Comparison of ENCODE assay signal across 8 mouse cellular contexts in the genomic region with DNA sequence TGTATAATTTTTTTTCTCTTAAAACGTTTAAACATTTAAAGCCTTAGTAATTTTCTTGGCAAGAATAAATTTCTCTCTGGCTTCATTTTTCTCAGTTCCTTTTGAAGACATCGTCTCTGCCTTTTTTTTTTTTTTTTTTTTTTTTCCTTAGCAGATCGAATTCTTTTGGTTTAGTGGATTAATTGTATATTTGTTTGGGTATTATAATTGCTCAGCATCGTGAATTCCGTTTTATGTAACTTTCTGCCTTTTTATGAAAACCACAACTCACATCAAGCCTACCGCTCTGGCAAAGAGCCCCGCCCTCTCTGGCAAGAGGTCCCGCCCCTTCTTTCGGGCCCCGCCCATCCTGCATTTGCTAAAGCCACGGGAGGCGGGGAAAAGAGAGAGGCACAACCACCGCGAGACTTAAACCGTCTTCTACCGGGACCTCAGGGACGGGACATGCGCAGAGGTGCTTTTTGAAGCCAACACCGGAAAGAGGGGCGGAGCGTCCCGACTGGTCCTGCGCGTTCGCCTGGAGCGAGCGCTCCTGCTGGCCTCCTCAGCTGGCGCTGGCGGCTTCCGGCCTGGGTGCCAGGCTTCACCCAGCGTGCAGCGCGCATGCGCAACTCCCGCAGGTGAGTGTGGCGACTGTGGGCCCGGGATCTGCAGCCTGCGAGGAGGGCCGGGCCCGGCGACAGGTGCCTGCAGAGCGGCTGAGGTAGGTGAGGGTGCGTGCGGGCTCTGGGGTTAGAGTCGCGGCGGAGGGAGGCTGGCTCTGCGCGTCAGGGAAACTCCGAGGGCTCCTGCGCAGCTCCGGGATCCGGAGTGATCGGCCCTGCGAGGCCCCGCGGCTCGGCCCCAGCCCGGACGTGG. TPM values are rescaled to one million over a fixed set of nuclear protein-coding genes. Genes with fewer than 3 reads are reported as not detected.
DNase-seq lines count a peak whose midpoint lies in the region; ATAC-seq and TF ChIP-seq lines count a peak whose summit lies in the region.

A gene (plus strand): TSS at position 544 of the 858 bp plus-strand sequence.

- no peaks in the 10 kb centered on the region for H3K27me3 ChIP-seq in G1E (ENCODE audit: insufficient read depth, low read length)
- no peaks in the 10 kb centered on the region for H3K27me3 ChIP-seq in forebrain, embryonic 16.5 days (replicated peaks; ENCODE audit: control insufficient read depth, insufficient read depth, low read length)
- H3K27me3 ChIP-seq in lung, embryonic 14.5 days (ENCODE audit: insufficient read depth, low read length): no peaks in the 10 kb centered on the region
- H3K27me3 ChIP-seq in thymus, adult 2 months (ENCODE audit: control insufficient read depth, insufficient read depth, low read length): no peaks in the 10 kb centered on the region

- peak within 1 kb of the TSS; percentile 91 for H3K9ac ChIP-seq in forebrain, embryonic 16.5 days (replicated peaks; ENCODE audit: low read depth, low read length)
- peak within 1 kb of the TSS; percentile 86 for H3K9ac ChIP-seq in lung, embryonic 14.5 days

- no peak for TF ChIP-seq CTCF in G1E (IDR thresholded peaks at IDR 0.05; ENCODE audit: low read depth, low read length)
- TF ChIP-seq CTCF in layer of hippocampus, adult 2 months (conservative IDR thresholded peaks at IDR 0.05): peak; percentile 63
- peak; percentile 43 for TF ChIP-seq CTCF in lung, embryonic 14.5 days (IDR thresholded peaks at IDR 0.05; ENCODE audit: low read depth)
- TF ChIP-seq CTCF in olfactory bulb, adult 2 months (IDR thresholded peaks at IDR 0.05; ENCODE audit: insufficient read depth, low read depth, low read length): no peak
- peak; percentile 66 for TF ChIP-seq CTCF in thymus, adult 2 months (IDR thresholded peaks at IDR 0.05; ENCODE audit: borderline replicate concordance, control insufficient read depth, extremely low read depth, insufficient read depth, low read length, poor library complexity)

- H3K27ac ChIP-seq in forebrain, embryonic 16.5 days (ENCODE audit: low read length): peak within 1 kb of the TSS; percentile 75
- H3K27ac ChIP-seq in layer of hippocampus, adult 2 months: peak within 1 kb of the TSS; percentile 95
- H3K27ac ChIP-seq in lung, embryonic 14.5 days (ENCODE audit: low read depth): peak within 1 kb of the TSS; percentile 79
- H3K27ac ChIP-seq in olfactory bulb, adult 2 months (ENCODE audit: insufficient read depth, low read depth, low read length): peak within 1 kb of the TSS; percentile 41; the same call in 1 of the 2 replicates
- H3K27ac ChIP-seq in thymus, adult 2 months (ENCODE audit: control insufficient read depth, insufficient read depth, low read length): no peak within 1 kb of the TSS

- peak; percentile 67; the same call in 1 of the 2 replicates for TF ChIP-seq POLR2A in olfactory bulb, adult 2 months (IDR thresholded peaks at IDR 0.05; ENCODE audit: insufficient read depth, low read depth, low read length)
- TF ChIP-seq POLR2A in thymus, adult 2 months (IDR thresholded peaks at IDR 0.05; ENCODE audit: control insufficient read depth, extremely low read depth, insufficient read depth, low read length, poor library complexity): peak; percentile 85

- intact Hi-C loops in heart, postnatal 36 days (cut with DNase I): loop anchor here (2.0 kb wide), 1 partner anchor 132 kb away; a partner anchor contains a TSS

- H3K4me2 ChIP-seq in forebrain, embryonic 16.5 days (ENCODE audit: low read length): peak within 1 kb of the TSS; percentile 64
- H3K4me2 ChIP-seq in lung, embryonic 14.5 days: peak within 1 kb of the TSS; percentile 81

- peak; percentile 83 for DNase-seq in G1E (ENCODE audit: low spot score)
- DNase-seq in cerebellum, adult 18-20 months: peak; percentile 96 to 98
- DNase-seq in heart, postnatal 36 days: peak; percentile 96 to 97
- DNase-seq in layer of hippocampus, adult 2 months (ENCODE audit: low spot score in 2 of 2): peak; percentile 96 to 99
- peak; percentile 100 for DNase-seq in lung, embryonic 14.5 days
- peak; percentile 99 for DNase-seq in thymus, adult 2 months

- no peaks in the 10 kb centered on the region for H3K9me3 ChIP-seq in G1E (replicated peaks)
- no peaks in the 10 kb centered on the region for H3K9me3 ChIP-seq in forebrain, embryonic 16.5 days (ENCODE audit: control insufficient read depth, low read length)
- H3K9me3 ChIP-seq in lung, embryonic 14.5 days (ENCODE audit: low read depth, low read length): no peaks in the 10 kb centered on the region

- peak within 1 kb of the TSS; percentile 97 for H3K4me3 ChIP-seq in G1E (ENCODE audit: low read depth, low read length)
- peak within 1 kb of the TSS; percentile 95 for H3K4me3 ChIP-seq in forebrain, embryonic 16.5 days (replicated peaks; ENCODE audit: low read length)
- H3K4me3 ChIP-seq in layer of hippocampus, adult 2 months: peak within 1 kb of the TSS; percentile 82
- peak within 1 kb of the TSS; percentile 90 for H3K4me3 ChIP-seq in lung, embryonic 14.5 days (ENCODE audit: low read depth, low read length)
- peak within 1 kb of the TSS; percentile 89 for H3K4me3 ChIP-seq in olfactory bulb, adult 2 months (ENCODE audit: insufficient read depth, low read depth, low read length)
- peak within 1 kb of the TSS; percentile 75 for H3K4me3 ChIP-seq in thymus, adult 2 months (ENCODE audit: control insufficient read depth, insufficient read depth, low read length)

- peak; percentile 96 for ATAC-seq in G1E (ENCODE audit: extremely low read depth, insufficient number of reproducible peaks, low FRiP score, poor library complexity, severe bottlenecking)
- ATAC-seq in forebrain, embryonic 16.5 days: peak; percentile 99
- ATAC-seq in lung, embryonic 14.5 days (ENCODE audit: insufficient read depth): peak; percentile 100

- H3K36me3 ChIP-seq in G1E (replicated peaks): peaks cover 22% of the 10 kb centered on the region
- peaks cover 5% of the 10 kb centered on the region; the same call in 1 of the 2 replicates for H3K36me3 ChIP-seq in forebrain, embryonic 16.5 days (ENCODE audit: control insufficient read depth, insufficient read depth)
- H3K36me3 ChIP-seq in lung, embryonic 14.5 days (ENCODE audit: insufficient read depth): peaks cover 18% of the 10 kb centered on the region
- peaks cover 5% of the 10 kb centered on the region for H3K36me3 ChIP-seq in thymus, adult 2 months (ENCODE audit: control insufficient read depth, insufficient read depth, low read length)

- 1% methylated on average over 60 of the region's 60 CpGs for WGBS in forebrain, embryonic 16.5 days
- 1% methylated on average over 60 of the region's 60 CpGs for WGBS in lung, embryonic 14.5 days
- WGBS in olfactory bulb, adult 2 months: under 1% methylated on average over 60 of the region's 60 CpGs
- WGBS in thymus, adult 2 months: under 1% methylated on average over 60 of the region's 60 CpGs

- peaks cover 41% of the 10 kb centered on the region for H3K4me1 ChIP-seq in G1E (ENCODE audit: insufficient read depth, low read depth, low read length)
- peaks cover 23% of the 10 kb centered on the region for H3K4me1 ChIP-seq in forebrain, embryonic 16.5 days (replicated peaks; ENCODE audit: control insufficient read depth, insufficient read depth, low read length)
- H3K4me1 ChIP-seq in lung, embryonic 14.5 days (ENCODE audit: insufficient read depth): peaks cover 7% of the 10 kb centered on the region
- H3K4me1 ChIP-seq in olfactory bulb, adult 2 months (ENCODE audit: control insufficient read depth, insufficient read depth, low read length): peaks cover 4% of the 10 kb centered on the region
- H3K4me1 ChIP-seq in thymus, adult 2 months (replicated peaks; ENCODE audit: control insufficient read depth, insufficient read depth, low read length): peaks cover 2% of the 10 kb centered on the region; the same call in 1 of the 2 replicates

RNA-seq across cellular contexts. Expression of the gene that starts here (rescaled TPM):
- total RNA-seq in G1E (2014; fragmentation: Nextera tagmentation): 45.5 and 49.6 TPM in 2 replicates
- total RNA-seq in G1E (2017): 39.4 and 39.7 TPM in 2 replicates
- polyA plus RNA-seq in G1E (2012): 3.6 and 5.4 TPM in 2 replicates
- 27.9 and 30.1 TPM in 2 replicates for polyA plus RNA-seq in forebrain, embryonic 16.5 days (2015; fragmentation: Nextera tagmentation; extraction: Ambion mirVana)
- total RNA-seq in heart, postnatal 36 days (2021): 10 to 100 TPM; 12.8 to 16.3 TPM
- total RNA-seq in layer of hippocampus, adult 2 months (2021): 10 to 100 TPM; 39.4 to 41.3 TPM
- polyA plus RNA-seq in lung, embryonic 14.5 days (2014; fragmentation: Nextera tagmentation; extraction: Ambion mirVana): 22.2 and 22.7 TPM in 2 replicates
- not detected in 2 replicates for polyA plus RNA-seq in olfactory bulb, adult 2 months (2012; ENCODE audit: insufficient read depth, insufficient read length, low replicate concordance, missing spikeins)
- 5.6 and 5.7 TPM in 2 replicates for polyA plus RNA-seq in thymus, adult 2 months (2012; rRNA removed)

Comparison
In these comparisons a context has a peak if more than half of its experiments do, and no peak if none do; other contexts are left out.
1. CTCF ChIP-seq: peak in layer of hippocampus, adult 2 months (single experiment), lung, embryonic 14.5 days (single experiment) and thymus, adult 2 months (single experiment); none in G1E (single experiment) and olfactory bulb, adult 2 months (single experiment).
2. Peak in every context shown above with its lines, with median percentiles within 50 percentile points of each other: ATAC-seq, DNase-seq and H3K4me3 ChIP-seq.